Mouse (Mus musculus): ENCODE measurements around the gene Pp2d1. TPM values are rescaled to one million over a fixed set of nuclear protein-coding genes. Genes with fewer than 3 reads are reported as not detected.
A peak's percentile ranks its signal among the peaks of the same experiment; 100 is the strongest.

The Pp2d1 gene
- total RNA-seq, 1 experiment, result 0.31 TPM

- DNase-seq (ENCODE audit: low read depth, low spot score), result no peak
- Histone ChIP-seq H3K36me3 (ENCODE audit: control insufficient read depth, insufficient read depth, low read length, poor library complexity, severe bottlenecking) (no peaks in the 10 kb centered on the region), H3K4me3 (ENCODE audit: insufficient read depth in 1 of 2, low read depth in 1 of 2, low read length in 2 of 2, poor library complexity in 1 of 2, severe bottlenecking in 1 of 2) (peak overlapping the region; percentile 81 to 99), H3K4me1 (ENCODE audit: control insufficient read depth in 2 of 2, insufficient read depth in 2 of 2, low read length in 2 of 2, poor library complexity in 1 of 2) (peaks cover 11 to 25% of the 10 kb centered on the region in 2 experiments), H3K9me3 (ENCODE audit: control insufficient read depth, insufficient read depth, low read depth, low read length) (no peaks in the 10 kb centered on the region), H3K9ac (ENCODE audit: insufficient read depth, low read depth, low read length, poor library complexity, severe bottlenecking) (peak overlapping the region; percentile 99), H3K27ac (ENCODE audit: insufficient read depth, low read depth, low read length, poor library complexity, severe bottlenecking) (peak overlapping the region; percentile 99)
- in situ Hi-C loops (cut with MboI; ENCODE audit: low sequenced_read_pairs in 2 of 2, unreplicated experiment in 2 of 2), result no loop called here
- TF ChIP-seq ZNF384 (IDR thresholded peaks at IDR 0.05; ENCODE audit: low read depth, low read length), result no peak
- no peak for TF ChIP-seq MAFK (IDR thresholded peaks at IDR 0.05; ENCODE audit: insufficient read depth, low read depth, low read length)
- TF ChIP-seq HCFC1 (IDR thresholded peaks at IDR 0.05; ENCODE audit: borderline replicate concordance, insufficient read depth, low read length), result no peak
- TF ChIP-seq CHD2 (IDR thresholded peaks at IDR 0.05; ENCODE audit: low read depth, low read length), result no peak
- TF ChIP-seq ZC3H11A (IDR thresholded peaks at IDR 0.05; ENCODE audit: borderline replicate concordance, low read depth, low read length), result no peak
Observed at GRCm38 (mm10) chr17:53568118-53568517, 28.9 kb upstream of the Pp2d1 start.

- H3K27ac ChIP-seq (ENCODE audit: insufficient read depth, low read depth, low read length, poor library complexity, severe bottlenecking), result peak overlapping the region; percentile 99
- in situ Hi-C loops (cut with MboI; ENCODE audit: low sequenced_read_pairs in 2 of 2, unreplicated experiment in 2 of 2), result no loop called here
- no peak for DNase-seq (ENCODE audit: low read depth, low spot score)
- H3K4me3 ChIP-seq (ENCODE audit: insufficient read depth in 1 of 2, low read depth in 1 of 2, low read length in 2 of 2, poor library complexity in 1 of 2, severe bottlenecking in 1 of 2), result peak overlapping the region; percentile 81 to 99
- H3K9me3 ChIP-seq (ENCODE audit: control insufficient read depth, insufficient read depth, low read depth, low read length), result no peaks in the 10 kb centered on the region
- no peak for TF ChIP-seq ZC3H11A (IDR thresholded peaks at IDR 0.05; ENCODE audit: borderline replicate concordance, low read depth, low read length)
- TF ChIP-seq MAFK (IDR thresholded peaks at IDR 0.05; ENCODE audit: insufficient read depth, low read depth, low read length), result no peak
- TF ChIP-seq HCFC1 (IDR thresholded peaks at IDR 0.05; ENCODE audit: borderline replicate concordance, insufficient read depth, low read length), result no peak
- no peak for TF ChIP-seq ZNF384 (IDR thresholded peaks at IDR 0.05; ENCODE audit: low read depth, low read length)
- TF ChIP-seq CHD2 (IDR thresholded peaks at IDR 0.05; ENCODE audit: low read depth, low read length), result no peak
- peak overlapping the region; percentile 99 for H3K9ac ChIP-seq (ENCODE audit: insufficient read depth, low read depth, low read length, poor library complexity, severe bottlenecking)
- peaks cover 10 to 22% of the 10 kb centered on the region in 2 experiments for H3K4me1 ChIP-seq (ENCODE audit: control insufficient read depth in 2 of 2, insufficient read depth in 2 of 2, low read length in 2 of 2, poor library complexity in 1 of 2)
- no peaks in the 10 kb centered on the region for H3K36me3 ChIP-seq (ENCODE audit: control insufficient read depth, insufficient read depth, low read length, poor library complexity, severe bottlenecking)
Observed at GRCm38 (mm10) chr17:53567346-53568101, 28.3 kb upstream of the Pp2d1 start.

- Histone ChIP-seq H3K27ac (ENCODE audit: insufficient read depth, low read depth, low read length, poor library complexity, severe bottlenecking) (peak overlapping the region; percentile 99), H3K9ac (ENCODE audit: insufficient read depth, low read depth, low read length, poor library complexity, severe bottlenecking) (peak overlapping the region; percentile 99), H3K4me3 (ENCODE audit: insufficient read depth in 1 of 2, low read depth in 1 of 2, low read length in 2 of 2, poor library complexity in 1 of 2, severe bottlenecking in 1 of 2) (peak overlapping the region; percentile 81 to 99), H3K36me3 (ENCODE audit: control insufficient read depth, insufficient read depth, low read length, poor library complexity, severe bottlenecking) (no peaks in the 10 kb centered on the region), H3K9me3 (ENCODE audit: control insufficient read depth, insufficient read depth, low read depth, low read length) (no peaks in the 10 kb centered on the region), H3K4me1 (ENCODE audit: control insufficient read depth in 2 of 2, insufficient read depth in 2 of 2, low read length in 2 of 2, poor library complexity in 1 of 2) (peaks cover 8 to 21% of the 10 kb centered on the region in 2 experiments)
- DNase-seq (ENCODE audit: low read depth, low spot score), result no peak
- in situ Hi-C loops (cut with MboI; ENCODE audit: low sequenced_read_pairs in 2 of 2, unreplicated experiment in 2 of 2), result no loop called here
- TF ChIP-seq ZNF384 (IDR thresholded peaks at IDR 0.05; ENCODE audit: low read depth, low read length), result no peak
- TF ChIP-seq MAFK (IDR thresholded peaks at IDR 0.05; ENCODE audit: insufficient read depth, low read depth, low read length), result no peak
- TF ChIP-seq CHD2 (IDR thresholded peaks at IDR 0.05; ENCODE audit: low read depth, low read length), result no peak
Observed at GRCm38 (mm10) chr17:53566919-53567345, 27.7 kb upstream of the Pp2d1 start.

- in situ Hi-C loops (cut with MboI; ENCODE audit: low sequenced_read_pairs in 2 of 2, unreplicated experiment in 2 of 2), result no loop called here
- H3K9me3 ChIP-seq (ENCODE audit: control insufficient read depth, insufficient read depth, low read depth, low read length), result no peaks in the 10 kb centered on the region
- no peaks in the 10 kb centered on the region for H3K36me3 ChIP-seq (ENCODE audit: control insufficient read depth, insufficient read depth, low read length, poor library complexity, severe bottlenecking)
- peak within 1 kb of the TSS; percentile 99 for H3K9ac ChIP-seq (ENCODE audit: insufficient read depth, low read depth, low read length, poor library complexity, severe bottlenecking)
- TF ChIP-seq ZNF384 (IDR thresholded peaks at IDR 0.05; ENCODE audit: low read depth, low read length) (peak; percentile 96), CHD2 (IDR thresholded peaks at IDR 0.05; ENCODE audit: low read depth, low read length) (no peak)
- H3K27ac ChIP-seq (ENCODE audit: insufficient read depth, low read depth, low read length, poor library complexity, severe bottlenecking), result peak within 1 kb of the TSS; percentile 99
- DNase-seq (ENCODE audit: low read depth, low spot score), result no peak
- H3K4me1 ChIP-seq (ENCODE audit: control insufficient read depth in 2 of 2, insufficient read depth in 2 of 2, low read length in 2 of 2, poor library complexity in 1 of 2), result peaks cover 4 to 21% of the 10 kb centered on the region in 2 experiments
- peak within 1 kb of the TSS; percentile 81 to 99 for H3K4me3 ChIP-seq (ENCODE audit: insufficient read depth in 1 of 2, low read depth in 1 of 2, low read length in 2 of 2, poor library complexity in 1 of 2, severe bottlenecking in 1 of 2)
Observed at GRCm38 (mm10) chr17:53566161-53566918, 27.1 kb upstream of the Pp2d1 start, which contains the start of gene Kat2b. Gene Kat2b (plus strand): TSS chr17:53566861.

All from ES-E14 (cell line).